Mouse (Mus musculus): ENCODE measurements at regions not wholly inside any gene's neighbourhood (a gene's known extent, or its start where the extent isn't known, plus 50 kb on each side); places are given as distances from the start of the nearest gene placed in this dataset.

DNA sequence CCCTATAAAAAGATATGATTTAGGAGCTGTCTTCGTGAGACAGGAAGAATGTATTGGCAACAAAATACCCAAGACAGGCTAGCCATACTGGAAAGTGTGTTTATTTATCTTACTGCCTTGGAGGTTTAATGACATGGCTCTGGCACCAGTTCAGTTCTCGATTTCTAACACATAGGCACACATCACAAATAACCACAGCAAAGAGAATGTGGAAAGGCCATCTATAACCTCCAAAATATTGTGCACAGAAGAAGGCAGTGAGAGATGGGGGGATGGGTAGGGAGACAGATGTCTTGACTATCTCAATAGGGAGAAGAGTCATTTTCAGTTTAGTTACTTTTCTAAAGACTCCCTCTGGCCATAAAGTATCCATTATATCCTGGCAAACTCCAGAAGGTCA is 90.5 kb downstream of the Minar1 start:
- H3K4me3 ChIP-seq (ENCODE audit: insufficient read depth, low read length) = no peak overlapping the region
- TF ChIP-seq POLR2A (IDR thresholded peaks at IDR 0.05; ENCODE audit: borderline replicate concordance, low read depth, low read length) (no peak), CTCF (IDR thresholded peaks at IDR 0.05; ENCODE audit: low read depth, low read length) (no peak)
- H3K27ac ChIP-seq (ENCODE audit: insufficient read depth, low read depth, low read length) = no peak overlapping the region
- H3K4me1 ChIP-seq (ENCODE audit: control insufficient read depth, insufficient read depth, low read length) = no peaks in the 10 kb centered on the region

DNA sequence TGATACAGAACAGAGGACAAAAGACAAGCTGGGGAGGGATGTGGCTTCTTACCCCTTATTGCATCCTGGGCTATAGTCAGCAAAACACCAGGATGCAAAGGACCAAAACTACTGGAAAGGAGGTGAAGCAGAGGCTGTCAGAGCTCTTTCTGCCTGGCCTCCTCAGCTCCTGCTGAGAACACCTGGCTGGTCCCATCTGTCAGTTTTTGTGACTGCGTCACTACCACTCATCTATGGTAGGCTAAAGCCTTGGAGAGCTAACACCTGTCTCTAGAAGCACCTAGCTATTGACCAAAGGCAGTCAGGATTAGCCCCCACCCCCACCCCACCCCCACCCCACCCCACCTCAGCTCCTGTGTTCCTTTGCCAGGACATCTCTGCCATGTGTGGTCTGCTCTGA is 98.8 kb downstream of the Minar1 start:
- Histone ChIP-seq H3K27ac (ENCODE audit: insufficient read depth, low read depth, low read length) (no peak overlapping the region), H3K4me1 (ENCODE audit: control insufficient read depth, insufficient read depth, low read length) (no peaks in the 10 kb centered on the region), H3K4me3 (ENCODE audit: insufficient read depth, low read length) (no peak overlapping the region)
- no peak for TF ChIP-seq POLR2A (IDR thresholded peaks at IDR 0.05; ENCODE audit: borderline replicate concordance, low read depth, low read length)
- TF ChIP-seq CTCF (IDR thresholded peaks at IDR 0.05; ENCODE audit: low read depth, low read length) = no peak

DNA sequence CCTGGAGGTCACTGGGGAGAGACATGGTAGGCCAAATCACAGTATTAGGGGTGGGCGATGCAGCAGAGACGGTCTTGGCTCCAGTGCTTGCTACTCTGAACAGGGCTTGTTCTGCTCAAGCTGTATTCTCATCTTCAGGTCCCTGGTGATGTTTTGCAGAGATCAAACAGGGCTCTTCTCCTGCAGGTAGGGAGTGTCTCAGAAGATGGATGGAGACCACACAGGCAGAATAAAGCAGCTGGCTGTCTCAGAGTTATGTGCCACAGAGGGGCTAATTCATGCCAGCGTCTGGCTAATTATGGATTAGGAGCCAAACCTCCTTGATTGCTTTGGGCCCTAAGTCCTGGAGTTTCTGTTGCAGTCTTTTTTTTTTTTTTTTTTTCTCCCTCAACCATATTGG is 99.2 kb downstream of the Minar1 start:
- no peak for TF ChIP-seq POLR2A (IDR thresholded peaks at IDR 0.05; ENCODE audit: borderline replicate concordance, low read depth, low read length)
- no peak for TF ChIP-seq CTCF (IDR thresholded peaks at IDR 0.05; ENCODE audit: low read depth, low read length)
- Histone ChIP-seq H3K4me3 (ENCODE audit: insufficient read depth, low read length) (no peak overlapping the region), H3K27ac (ENCODE audit: insufficient read depth, low read depth, low read length) (no peak overlapping the region), H3K4me1 (ENCODE audit: control insufficient read depth, insufficient read depth, low read length) (no peaks in the 10 kb centered on the region)

DNA sequence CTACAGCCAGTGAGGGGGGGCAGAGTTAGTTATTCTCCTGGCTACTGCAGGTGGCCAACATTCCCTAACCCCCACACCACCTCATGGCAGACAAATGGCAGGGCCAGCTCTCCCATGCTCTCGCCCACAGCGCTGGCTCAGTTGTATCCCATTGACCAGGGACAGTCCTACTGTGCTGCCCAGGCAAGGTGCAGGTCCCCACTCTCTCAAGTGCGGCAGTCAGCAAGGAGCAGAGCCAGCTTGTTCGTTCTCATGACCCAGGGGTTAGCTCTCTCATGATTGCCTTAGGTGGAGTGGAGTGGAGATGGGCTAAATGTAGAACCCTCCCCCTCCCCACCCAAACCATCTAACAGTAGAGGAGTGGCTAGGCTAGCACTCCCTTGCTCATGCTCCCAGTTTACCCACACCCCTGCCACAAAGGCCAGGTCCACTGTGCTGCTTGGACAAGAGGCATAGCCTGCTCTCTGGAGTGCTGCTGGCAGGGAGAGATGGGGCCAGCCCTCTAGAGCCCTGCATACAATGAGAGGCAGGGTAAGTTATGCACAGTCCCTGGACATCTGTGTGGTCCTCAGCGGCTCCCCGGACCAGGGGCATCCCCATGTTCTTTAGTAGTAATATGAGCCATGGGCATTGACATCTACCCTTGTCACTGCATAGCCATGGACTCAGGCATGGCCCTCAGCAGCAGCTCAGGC is 114.4 kb downstream of the Minar1 start:
- Histone ChIP-seq H3K4me1 (ENCODE audit: control insufficient read depth, insufficient read depth, low read length) (no peaks in the 10 kb centered on the region), H3K27ac (ENCODE audit: insufficient read depth, low read depth, low read length) (no peak overlapping the region), H3K4me3 (ENCODE audit: insufficient read depth, low read length) (no peak overlapping the region)
- no peak for TF ChIP-seq POLR2A (IDR thresholded peaks at IDR 0.05; ENCODE audit: borderline replicate concordance, low read depth, low read length)
- TF ChIP-seq CTCF (IDR thresholded peaks at IDR 0.05; ENCODE audit: low read depth, low read length) = no peak

DNA sequence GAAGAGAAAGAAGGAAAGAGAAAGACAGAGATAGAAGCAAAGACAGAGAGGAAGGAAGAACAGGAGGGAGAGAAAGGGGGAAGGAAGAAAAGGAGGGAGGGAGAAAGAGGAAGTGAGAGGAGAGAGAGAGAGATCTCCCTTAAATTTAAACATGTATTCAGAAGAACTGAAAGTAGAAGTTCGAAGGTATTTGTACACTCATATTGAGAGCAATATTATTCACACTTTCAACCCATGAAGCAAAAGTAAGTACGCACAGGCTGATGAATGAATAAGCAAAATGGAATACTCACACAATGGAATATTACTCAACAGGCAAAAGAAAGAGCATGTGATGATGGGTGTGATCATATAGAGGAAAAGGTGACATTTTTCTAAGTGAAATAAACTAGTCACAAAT is 120.8 kb downstream of the Minar1 start:
- Histone ChIP-seq H3K4me1 (ENCODE audit: control insufficient read depth, insufficient read depth, low read length) (no peaks in the 10 kb centered on the region), H3K27ac (ENCODE audit: insufficient read depth, low read depth, low read length) (no peak overlapping the region), H3K4me3 (ENCODE audit: insufficient read depth, low read length) (no peak overlapping the region)
- TF ChIP-seq POLR2A (IDR thresholded peaks at IDR 0.05; ENCODE audit: borderline replicate concordance, low read depth, low read length) (no peak), CTCF (IDR thresholded peaks at IDR 0.05; ENCODE audit: low read depth, low read length) (no peak)

DNA sequence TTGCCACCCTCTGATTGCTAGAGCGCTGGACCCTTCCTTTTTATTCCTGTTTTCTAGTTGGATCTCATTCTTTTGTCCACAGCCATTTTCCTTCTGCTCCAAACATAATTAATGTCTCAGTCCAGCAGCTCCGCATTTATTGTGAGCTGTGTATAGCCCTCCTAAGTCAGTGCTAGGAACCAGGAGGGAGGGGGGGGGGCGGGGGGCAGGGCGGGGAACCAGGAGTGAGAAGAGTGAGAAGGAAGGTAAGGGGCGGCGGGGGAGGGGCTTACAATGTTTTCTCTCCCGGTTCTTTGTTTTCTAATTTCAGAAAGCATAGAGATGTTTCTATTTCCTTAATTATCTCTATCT is 125.6 kb downstream of the Minar1 start:
- TF ChIP-seq POLR2A (IDR thresholded peaks at IDR 0.05; ENCODE audit: borderline replicate concordance, low read depth, low read length) (no peak), CTCF (IDR thresholded peaks at IDR 0.05; ENCODE audit: low read depth, low read length) (no peak)
- Histone ChIP-seq H3K27ac (ENCODE audit: insufficient read depth, low read depth, low read length) (no peak overlapping the region), H3K4me1 (ENCODE audit: control insufficient read depth, insufficient read depth, low read length) (no peaks in the 10 kb centered on the region), H3K4me3 (ENCODE audit: insufficient read depth, low read length) (no peak overlapping the region)

DNA sequence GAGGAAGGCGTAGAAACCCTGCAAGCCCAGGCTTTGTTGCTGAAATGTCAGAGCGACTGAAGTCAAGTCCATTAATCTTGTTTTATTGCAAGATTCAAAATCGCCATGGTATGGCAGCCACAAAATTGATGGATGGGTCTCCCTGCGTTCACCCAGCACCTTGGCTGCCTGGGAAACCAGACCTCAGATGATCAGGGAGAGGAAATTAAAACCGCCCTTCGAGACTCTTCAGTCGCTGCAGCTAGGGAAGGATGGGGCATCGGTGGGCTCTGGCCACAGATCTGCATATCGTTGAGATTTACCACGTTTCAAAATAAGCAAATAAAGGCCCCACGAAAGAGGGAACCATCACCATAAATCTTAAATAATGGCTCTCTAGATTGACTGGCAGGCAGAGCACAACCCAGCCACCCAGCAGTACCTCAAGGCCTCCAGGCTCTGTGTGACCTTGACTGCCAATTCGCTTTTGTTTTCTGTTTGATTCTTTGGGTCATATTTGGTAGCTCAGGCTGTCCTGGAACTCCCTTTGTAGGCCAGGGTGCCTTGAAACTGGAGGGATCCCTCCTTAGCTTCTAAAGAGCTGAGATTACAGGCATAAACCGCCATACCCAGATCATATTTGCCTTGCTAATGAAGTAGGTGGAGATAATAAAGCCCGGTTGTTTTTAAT is 126.1 kb downstream of the Minar1 start:
- Histone ChIP-seq H3K4me1 (ENCODE audit: control insufficient read depth, insufficient read depth, low read length) (no peaks in the 10 kb centered on the region), H3K4me3 (ENCODE audit: insufficient read depth, low read length) (no peak overlapping the region), H3K27ac (ENCODE audit: insufficient read depth, low read depth, low read length) (no peak overlapping the region)
- TF ChIP-seq CTCF (IDR thresholded peaks at IDR 0.05; ENCODE audit: low read depth, low read length) = no peak
- no peak for TF ChIP-seq POLR2A (IDR thresholded peaks at IDR 0.05; ENCODE audit: borderline replicate concordance, low read depth, low read length)

DNA sequence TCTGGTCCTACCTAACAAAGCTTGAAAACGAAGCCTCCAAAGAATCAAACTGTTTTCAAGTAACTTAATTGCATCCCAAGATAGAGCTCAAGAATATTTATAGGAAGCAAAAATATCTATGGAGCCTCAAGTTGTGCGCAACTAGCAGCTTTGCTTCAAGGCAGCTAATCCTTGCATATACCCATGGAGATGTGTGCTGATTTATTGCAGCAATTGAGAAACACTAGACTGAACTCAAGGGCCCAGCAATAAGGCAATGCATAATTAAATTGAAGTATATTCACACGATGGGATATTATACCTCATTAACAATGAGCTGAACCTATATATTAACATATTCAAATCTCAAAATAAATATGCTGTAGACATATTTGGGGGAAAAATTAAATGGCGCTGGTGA is 135.3 kb downstream of the Minar1 start:
- H3K4me3 ChIP-seq (ENCODE audit: insufficient read depth, low read length) = no peak overlapping the region
- H3K4me1 ChIP-seq (ENCODE audit: control insufficient read depth, insufficient read depth, low read length) = no peaks in the 10 kb centered on the region
- TF ChIP-seq POLR2A (IDR thresholded peaks at IDR 0.05; ENCODE audit: borderline replicate concordance, low read depth, low read length) = no peak
- no peak for TF ChIP-seq CTCF (IDR thresholded peaks at IDR 0.05; ENCODE audit: low read depth, low read length)
- H3K27ac ChIP-seq (ENCODE audit: insufficient read depth, low read depth, low read length) = no peak overlapping the region

DNA sequence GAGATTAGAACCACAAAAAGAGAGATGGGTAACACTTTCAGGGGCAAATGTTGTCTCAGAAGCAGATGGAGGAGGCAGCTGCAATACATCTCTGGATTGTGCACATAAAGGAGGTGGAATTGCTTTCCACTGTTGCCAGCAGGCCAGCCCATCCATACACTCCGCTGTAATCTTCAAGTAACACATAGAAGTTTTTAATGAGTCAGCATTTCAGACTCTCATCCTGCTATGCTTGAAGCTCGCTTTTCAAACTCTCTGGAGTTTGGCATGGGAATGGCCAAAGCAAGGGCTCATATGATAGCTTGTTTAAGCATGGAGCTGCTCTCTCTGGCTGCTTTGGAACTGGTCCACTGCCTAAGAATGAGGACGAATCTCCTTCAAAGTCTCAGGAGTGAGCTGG is 143.5 kb downstream of the Minar1 start:
- H3K4me3 ChIP-seq (ENCODE audit: insufficient read depth, low read length) = no peak overlapping the region
- no peak for TF ChIP-seq POLR2A (IDR thresholded peaks at IDR 0.05; ENCODE audit: borderline replicate concordance, low read depth, low read length)

DNA sequence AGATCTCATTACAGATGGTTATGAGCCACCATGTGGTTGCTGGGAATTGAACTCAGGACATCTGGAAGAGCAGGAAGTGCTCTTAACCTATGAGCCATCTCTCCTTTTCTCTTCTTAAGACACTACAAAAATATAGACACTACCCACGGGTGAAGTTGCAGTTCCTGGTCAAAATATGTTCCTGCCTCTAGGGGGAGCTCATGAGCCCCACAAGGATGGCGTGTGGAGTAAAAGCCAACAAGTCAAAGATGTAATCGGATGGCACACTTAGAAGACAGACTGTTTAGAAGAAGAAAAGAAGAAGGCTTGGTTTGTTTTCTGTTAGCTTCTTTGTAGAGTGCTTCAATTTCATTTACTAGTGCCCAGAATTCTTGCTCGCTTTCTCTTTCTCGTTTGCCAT is 161.7 kb downstream of the Minar1 start:
- no peak overlapping the region for H3K27ac ChIP-seq (ENCODE audit: insufficient read depth, low read depth, low read length)
- no peaks in the 10 kb centered on the region for H3K4me1 ChIP-seq (ENCODE audit: control insufficient read depth, insufficient read depth, low read length)
- peak; percentile 35; the same call in 1 of the 2 replicates for TF ChIP-seq CTCF (IDR thresholded peaks at IDR 0.05; ENCODE audit: low read depth, low read length)
- TF ChIP-seq POLR2A (IDR thresholded peaks at IDR 0.05; ENCODE audit: borderline replicate concordance, low read depth, low read length) = no peak
- H3K4me3 ChIP-seq (ENCODE audit: insufficient read depth, low read length) = no peak overlapping the region

More for the DNA sequence above, 143.5 kb downstream of the Minar1 start:
- Histone ChIP-seq H3K27ac (ENCODE audit: insufficient read depth, low read depth, low read length) (no peak overlapping the region), H3K4me1 (ENCODE audit: control insufficient read depth, insufficient read depth, low read length) (no peaks in the 10 kb centered on the region)

All from bone marrow macrophage, adult 2 months (primary cell).